Mouse (Mus musculus) cortical plate, adult 2 months (tissue): ENCODE results near the gene Radil.

Experiments used
- CTCF ChIP-seq: fragments of 200-500 bp; IDR thresholded peaks from 2 replicates; pipeline ENCODE4 v1.5.1; 2011; ENCODE audit warnings: mild to moderate bottlenecking, control low read depth, low read length; ENCODE audit not compliant: insufficient read depth; ENCODE audit errors: extremely low read depth
- POLR2A ChIP-seq: fragments of 200-500 bp; IDR thresholded peaks from 2 replicates; pipeline ENCODE4 v1.6.1; 2011; ENCODE audit warnings: mild to moderate bottlenecking, low read length, control low read depth; ENCODE audit not compliant: insufficient read depth; ENCODE audit errors: extremely low read depth

GRCm38 (mm10) chr5:142463011-142463410 lies 87.9 kb downstream of the Radil start:
- TF ChIP-seq CTCF (no peak), POLR2A (no peak)
